Mouse (Mus musculus) embryo, embryonic 11.5 days (tissue): Measurements from ENCODE around the gene Tnfrsf1b.

Experiments
- DNase-seq: peaks from one replicate; pipeline ENCODE4 v3.0.0-alpha.2; 2012; ENCODE audit warnings: low read depth, low spot score

Tnfrsf1b gene

DNA sequence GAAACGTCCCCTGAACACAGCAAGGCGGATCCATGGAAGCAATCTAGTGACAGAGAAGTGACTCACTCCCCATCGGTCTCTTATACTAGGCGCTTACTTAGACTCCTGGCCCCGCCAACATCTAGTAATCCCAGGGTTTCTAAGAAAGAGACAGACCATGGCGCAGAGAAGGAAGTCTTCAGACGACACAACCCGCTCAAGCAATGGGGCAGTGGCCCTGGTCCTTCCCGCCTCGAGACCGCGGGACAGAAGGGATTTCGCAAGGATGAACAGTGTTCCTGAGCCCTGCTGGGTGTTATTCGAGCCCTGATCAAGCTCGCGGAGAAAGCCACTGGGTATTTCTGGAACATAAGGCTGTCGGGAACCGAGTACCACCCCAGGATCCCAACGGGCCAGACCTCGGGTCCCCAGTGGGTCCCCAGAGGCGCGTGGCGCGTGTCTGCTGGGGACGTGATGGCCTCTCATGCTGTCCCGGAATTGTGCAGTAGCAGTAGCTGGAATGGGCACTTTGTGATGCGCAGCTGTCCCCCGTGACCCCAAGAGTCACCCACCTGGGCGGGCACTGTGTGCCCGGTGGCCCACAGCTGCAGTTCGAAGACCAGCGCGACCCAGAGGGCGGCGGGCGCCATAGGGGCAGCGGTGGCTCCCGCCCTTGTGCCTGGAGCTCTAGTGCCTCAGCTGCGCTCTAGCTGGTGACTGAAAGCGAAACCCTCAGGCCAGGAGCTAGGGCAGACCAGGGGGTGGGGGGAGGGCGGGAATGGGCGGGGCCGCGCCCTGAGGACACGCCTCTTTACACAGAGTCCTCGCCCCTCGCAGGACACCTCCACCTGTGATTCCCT lies at the start of gene Tnfrsf1b:
Tnfrsf1b (minus strand) TSS at position 698 of the 839 bp plus-strand sequence.
- no peak for DNase-seq

DNA sequence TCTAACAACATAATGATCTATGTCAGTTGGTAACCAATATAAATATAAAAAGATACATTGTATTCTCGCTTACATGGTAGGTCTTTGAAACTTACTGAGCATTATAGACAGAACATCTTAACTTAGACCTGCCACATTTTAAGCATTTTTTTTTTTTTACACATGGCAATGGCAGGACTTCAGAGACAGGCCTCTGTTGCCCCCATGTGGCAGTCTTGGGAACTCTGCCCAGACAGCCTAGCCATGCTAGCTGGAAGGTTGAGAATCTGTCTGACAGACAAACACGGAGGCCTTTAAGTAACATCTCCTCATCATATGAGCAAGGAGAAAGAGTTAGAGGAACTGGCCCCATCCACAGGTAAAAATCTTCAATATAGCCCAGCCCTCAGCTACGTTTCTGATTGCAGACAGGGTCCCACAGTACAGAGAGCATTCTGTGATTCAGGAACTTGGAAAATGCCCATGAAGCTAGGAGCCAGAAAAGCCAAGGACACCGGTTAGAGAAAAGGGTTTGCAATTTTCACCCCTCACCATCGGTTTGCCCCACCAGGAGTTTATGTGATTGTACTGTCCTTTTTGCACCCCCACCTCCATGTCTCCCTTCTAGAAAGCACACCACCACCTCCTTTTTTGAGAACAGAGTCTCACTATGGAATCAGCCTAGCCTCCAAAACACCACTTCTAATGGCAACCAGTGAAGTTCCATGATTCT lies 49.1 kb upstream of the Tnfrsf1b start:
- DNase-seq = peak; percentile 22

- no peak for DNase-seq
Measured at GRCm38 (mm10) chr4:145294588-145294987, 47.9 kb upstream of the Tnfrsf1b start.

DNA sequence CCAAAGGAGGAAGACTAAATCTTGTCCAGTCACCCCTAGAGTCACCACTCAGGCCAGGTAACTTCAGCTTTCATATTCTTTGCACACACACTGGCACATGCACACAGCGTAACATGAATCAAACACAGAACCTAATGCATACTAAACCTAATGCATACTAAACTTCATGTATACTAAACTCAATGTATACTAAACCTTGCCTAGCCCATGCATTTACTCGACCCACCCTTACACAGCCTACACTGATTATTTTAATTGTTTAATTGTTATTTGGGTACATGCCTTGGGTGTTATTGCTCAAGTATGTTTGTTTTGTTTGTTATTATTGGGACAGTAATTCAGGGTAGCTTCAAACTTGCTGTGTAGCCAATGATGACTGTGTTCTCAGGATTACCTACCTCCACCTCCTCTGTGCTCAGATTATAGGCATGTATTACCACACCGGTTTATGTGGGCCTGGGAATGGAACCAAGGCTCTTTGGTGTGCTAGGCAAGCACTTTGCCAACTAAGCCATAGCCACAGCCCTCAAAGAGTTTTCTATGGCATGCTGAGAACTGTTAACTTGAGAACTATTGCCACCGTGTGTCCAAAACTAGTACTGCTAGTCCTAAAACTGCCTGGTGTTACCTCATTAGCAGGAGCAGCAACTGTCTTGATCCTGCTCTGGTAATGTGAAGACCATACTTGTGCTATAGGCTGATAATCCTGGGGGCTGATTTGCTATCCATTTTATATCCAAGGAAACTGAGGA lies 39.9 kb upstream of the Tnfrsf1b start:
- peak; percentile 42 for DNase-seq

- no peak for DNase-seq
Measured at GRCm38 (mm10) chr4:145284675-145285074, 38.0 kb upstream of the Tnfrsf1b start.

- no peak for DNase-seq
Measured at GRCm38 (mm10) chr4:145283441-145283840, 36.8 kb upstream of the Tnfrsf1b start.

- DNase-seq = no peak
Measured at GRCm38 (mm10) chr4:145280966-145281365, 34.3 kb upstream of the Tnfrsf1b start.

GRCm38 (mm10) chr4:145278724-145279370 lies 32.2 kb upstream of the Tnfrsf1b start:
- no peak for DNase-seq

DNA sequence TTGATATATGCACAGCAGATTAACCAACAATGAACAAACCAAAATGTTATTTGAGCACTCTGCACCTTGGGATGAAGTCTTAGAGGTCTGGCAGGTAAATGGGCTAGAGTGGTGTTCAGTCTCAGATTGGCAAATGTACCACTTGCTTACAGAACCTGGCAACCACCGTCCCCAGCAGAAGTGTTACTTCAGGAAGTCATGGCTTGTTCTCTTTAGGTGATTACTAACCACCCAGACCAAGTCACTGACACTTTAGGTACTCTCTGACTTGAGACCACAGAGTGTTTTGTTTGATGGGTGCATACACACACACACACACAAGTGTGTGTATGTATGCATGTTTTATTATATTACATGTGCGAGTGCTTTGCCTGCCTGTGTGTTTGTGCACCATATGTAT lies 31.6 kb upstream of the Tnfrsf1b start:
- no peak for DNase-seq

DNA sequence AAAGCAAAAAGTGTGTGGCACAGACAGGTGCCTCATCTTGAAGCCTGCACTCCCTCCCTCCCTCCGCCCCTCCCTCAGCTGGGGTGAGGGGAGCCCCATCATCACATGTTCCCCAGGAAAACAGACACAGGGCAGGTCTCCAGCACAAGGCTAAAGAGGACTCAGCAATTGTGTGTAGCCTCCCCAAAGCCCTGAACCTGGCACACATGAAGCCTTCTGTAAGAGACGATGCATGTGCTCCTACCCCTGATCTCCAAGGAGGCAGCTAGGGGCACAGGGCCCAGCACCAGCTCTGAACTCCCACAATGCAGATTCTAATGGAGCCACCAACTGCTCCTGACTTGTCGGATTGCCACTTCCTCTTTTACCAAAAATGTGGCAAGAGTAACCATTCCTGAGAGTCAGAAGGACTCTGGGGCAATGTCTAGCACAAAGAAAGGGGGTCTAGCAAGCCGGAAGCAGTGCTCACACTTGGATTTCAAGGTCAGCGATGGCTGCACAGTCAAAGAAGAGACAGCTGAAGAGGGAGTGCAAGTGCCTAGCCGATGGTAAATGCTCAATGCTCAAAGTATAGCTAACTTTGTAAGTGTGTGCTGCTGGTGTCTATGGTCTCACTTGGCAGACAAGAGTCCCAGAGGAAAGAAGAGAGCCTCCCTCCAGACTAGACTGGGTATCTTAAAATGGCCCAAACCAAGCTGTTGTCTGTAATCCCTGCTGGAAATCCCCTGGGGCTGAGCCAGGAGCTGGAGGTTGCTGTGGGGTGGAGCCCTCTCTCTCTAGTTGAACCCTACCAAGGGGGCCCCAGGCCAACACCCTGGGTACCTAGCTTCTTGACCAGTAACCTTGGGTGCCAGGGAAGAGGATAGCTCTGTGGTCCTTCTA lies 29.9 kb upstream of the Tnfrsf1b start:
- no peak for DNase-seq

DNA sequence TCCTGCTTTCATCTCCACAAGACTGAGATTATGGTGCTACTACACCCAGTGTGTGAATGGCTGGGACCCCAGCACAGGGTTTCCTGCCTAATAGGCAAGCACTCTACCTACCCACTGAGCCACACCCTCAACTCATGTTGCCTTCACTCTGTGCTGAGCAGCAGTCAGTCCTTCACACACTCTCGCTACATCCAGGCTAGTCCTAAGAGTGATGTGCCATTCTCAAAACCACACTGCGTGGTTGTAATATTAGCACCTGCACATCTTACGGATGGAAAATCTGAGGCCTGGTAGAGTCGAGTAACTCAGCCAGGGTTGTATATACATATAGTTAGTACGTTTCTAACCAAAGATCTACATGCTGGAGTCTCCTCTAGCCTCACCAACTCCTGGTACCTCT lies 28.2 kb upstream of the Tnfrsf1b start:
- DNase-seq = no peak

GRCm38 (mm10) chr4:145273923-145274322 lies 27.3 kb upstream of the Tnfrsf1b start:
- DNase-seq = no peak

DNA sequence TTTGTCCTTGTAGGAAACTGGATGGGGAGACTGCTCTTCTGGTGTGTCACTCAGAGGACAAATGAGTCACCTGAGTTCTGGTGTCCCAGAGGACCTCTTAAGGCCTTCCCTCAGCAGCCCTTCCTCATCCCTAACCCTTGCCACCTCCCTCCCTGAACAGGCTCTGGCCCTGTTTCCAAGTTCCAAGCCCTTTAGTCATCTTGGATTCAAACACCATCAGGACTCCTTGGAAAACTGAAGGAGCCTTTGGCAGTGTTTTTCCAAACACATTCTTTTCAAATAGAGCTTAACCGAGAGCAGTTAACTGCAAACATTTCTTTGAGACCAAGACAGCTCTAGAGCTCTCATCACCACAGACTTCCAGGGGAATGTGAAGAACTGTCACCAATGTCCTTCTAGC lies 26.1 kb upstream of the Tnfrsf1b start:
- DNase-seq = no peak

GRCm38 (mm10) chr4:145271634-145272033 lies 25.0 kb upstream of the Tnfrsf1b start:
- no peak for DNase-seq

- DNase-seq = no peak
Measured at GRCm38 (mm10) chr4:145270136-145270535, 23.5 kb upstream of the Tnfrsf1b start.

DNA sequence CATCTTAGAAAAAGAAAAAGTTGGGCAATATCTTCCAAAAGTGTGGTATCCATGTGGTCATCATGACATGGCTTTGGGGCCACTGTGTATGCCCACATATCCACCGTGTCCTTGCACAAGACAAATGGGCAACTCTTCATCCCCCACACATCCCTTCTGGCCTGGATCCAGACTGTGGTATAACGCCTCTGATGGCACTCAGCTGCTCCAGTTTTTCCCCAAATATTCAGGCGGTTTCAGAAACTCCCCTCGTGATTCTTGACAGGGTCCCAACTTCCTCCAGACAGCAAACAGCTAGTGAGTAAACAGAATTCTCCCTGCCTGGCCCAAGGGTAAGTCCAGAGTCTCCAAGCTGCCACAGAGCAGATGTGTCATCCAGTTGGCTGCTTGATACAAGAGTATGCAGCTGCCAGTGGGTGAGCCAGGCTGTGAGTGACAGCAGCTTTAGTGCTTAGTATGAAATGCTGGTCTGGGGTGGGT lies 21.0 kb upstream of the Tnfrsf1b start:
- no peak for DNase-seq

GRCm38 (mm10) chr4:145266505-145266904 lies 19.8 kb upstream of the Tnfrsf1b start:
- DNase-seq = no peak

DNA sequence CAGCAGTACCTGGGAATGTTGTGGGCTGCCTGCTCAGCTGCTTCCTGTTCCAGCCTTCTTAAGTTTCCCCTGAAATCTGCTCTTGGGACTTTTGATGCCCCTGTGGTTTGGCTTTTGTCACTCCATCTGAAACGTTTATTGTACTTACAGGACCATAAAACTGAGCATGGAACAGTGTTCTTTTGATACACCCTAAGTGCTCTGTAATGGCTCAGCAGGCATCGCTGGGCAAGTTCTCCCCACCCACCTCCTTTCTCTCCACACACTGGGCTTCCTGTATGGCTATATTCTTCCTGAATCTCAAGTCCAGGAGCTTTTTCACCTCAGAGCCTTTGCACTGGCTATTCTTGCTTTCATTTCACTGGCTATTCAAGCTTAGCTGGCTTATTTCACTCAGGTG lies 18.1 kb upstream of the Tnfrsf1b start:
- DNase-seq = no peak

GRCm38 (mm10) chr4:145263583-145263982 lies 16.9 kb upstream of the Tnfrsf1b start:
- no peak for DNase-seq

- no peak for DNase-seq
Measured at GRCm38 (mm10) chr4:145260802-145261201, 14.1 kb upstream of the Tnfrsf1b start.
